Mouse (Mus musculus): ENCODE results near the gene Wfdc13. TPM values are rescaled to one million over a fixed set of nuclear protein-coding genes. Genes with fewer than 3 reads are reported as not detected.

Wfdc13 gene
- not detected for total RNA-seq (2023)

GRCm38 (mm10) chr2:164684807-164685206 lies at the start of gene Wfdc13:
Gene Wfdc13, plus strand, starts transcription at chr2:164685107.

GRCm38 (mm10) chr2:164638696-164639095 lies 46.2 kb upstream of the Wfdc13 start, which contains the start of gene Wfdc16:
Gene Wfdc16, minus strand, starts transcription at chr2:164638796.

GRCm38 (mm10) chr2:164655858-164656257 lies 29.0 kb upstream of the Wfdc13 start, which contains the start of gene Wfdc10:
Gene Wfdc10, plus strand, starts transcription at chr2:164656046.

GRCm38 (mm10) chr2:164656483-164656882 lies 28.4 kb upstream of the Wfdc13 start, which contains the start of gene Wfdc9:
Gene Wfdc9, minus strand, starts transcription at chr2:164656583.

GRCm38 (mm10) chr2:164673987-164674386 lies 10.9 kb upstream of the Wfdc13 start, which contains the start of gene Wfdc11:
Gene Wfdc11, minus strand, starts transcription at chr2:164674087.

GRCm38 (mm10) chr2:164698201-164698600 lies 13.3 kb downstream of the Wfdc13 start, which contains the start of gene Spint4:
Gene Spint4, plus strand, starts transcription at chr2:164698501.

GRCm38 (mm10) chr2:164715005-164715404 lies 30.1 kb downstream of the Wfdc13 start, which contains the start of gene Spint5:
Gene Spint5, plus strand, starts transcription at chr2:164715305.

Other genes starting within 250 kb of the Wfdc13 start
- 1 to 10 TPM; 2.4 to 3.9 TPM for gene Sdc4, start 241.2 kb upstream of the Wfdc13 start, total RNA-seq (2023)
- gene Sys1, start 228.1 kb upstream of the Wfdc13 start, total RNA-seq (2023): 10 to 100 TPM; 28.4 to 36.4 TPM
- 1 to 10 TPM in 1 of 2 experiments, under 1 TPM in 1; 0.97 to 3.1 TPM for gene Gm20458, start 224.1 kb upstream of the Wfdc13 start, total RNA-seq (2023)
- gene Trp53tg5, start 211.4 kb upstream of the Wfdc13 start, total RNA-seq (2023): not detected
- 1 to 10 TPM; 1.0 to 2.2 TPM for gene Dbndd2, start 199.0 kb upstream of the Wfdc13 start, total RNA-seq (2023)
- 10 to 100 TPM; 45.7 to 55.1 TPM for gene Pigt, start 187.6 kb upstream of the Wfdc13 start, total RNA-seq (2023)
- not detected for gene Wfdc2, start 122.7 kb upstream of the Wfdc13 start, total RNA-seq (2023)
- gene Spint3, start 111.6 kb upstream of the Wfdc13 start, total RNA-seq (2023): not detected
- gene Wfdc6a, start 99.7 kb upstream of the Wfdc13 start, total RNA-seq (2023): not detected
- not detected for gene Eppin, start 91.5 kb upstream of the Wfdc13 start, total RNA-seq (2023)
- gene Wfdc6b, start 71.6 kb upstream of the Wfdc13 start, total RNA-seq (2023): not detected
- gene Wfdc8, start 71.5 kb upstream of the Wfdc13 start, total RNA-seq (2023): not detected
- not detected for gene Wfdc16, start 46.3 kb upstream of the Wfdc13 start, total RNA-seq (2023)
- gene Wfdc10, start 29.1 kb upstream of the Wfdc13 start, total RNA-seq (2023): 10 to 100 TPM in 1 of 2 experiments, 1 to 10 TPM in 1; 8.8 to 13.0 TPM
- not detected for gene Wfdc9, start 28.5 kb upstream of the Wfdc13 start, total RNA-seq (2023)
- gene Wfdc11, start 11.0 kb upstream of the Wfdc13 start, total RNA-seq (2023): not detected
- gene Spint4, start 13.4 kb downstream of the Wfdc13 start, total RNA-seq (2023): not detected
- gene Spint5, start 30.2 kb downstream of the Wfdc13 start, total RNA-seq (2023): not detected
- not detected for gene Wfdc3, start 60.8 kb downstream of the Wfdc13 start, total RNA-seq (2023)
- 10 to 100 TPM; 32.0 to 40.8 TPM for gene Dnttip1, start 60.9 kb downstream of the Wfdc13 start, total RNA-seq (2023)
- gene Ube2c, start 84.8 kb downstream of the Wfdc13 start, total RNA-seq (2023): 100 to 1,000 TPM; 109 to 112 TPM
- gene Tnnc2, start 94.9 kb downstream of the Wfdc13 start, total RNA-seq (2023): not detected
- 1 to 10 TPM; 2.9 to 3.7 TPM for gene Snx21, start 100.7 kb downstream of the Wfdc13 start, total RNA-seq (2023)
- gene Acot8, start 119.8 kb downstream of the Wfdc13 start, total RNA-seq (2023): 10 to 100 TPM; 47.9 to 53.1 TPM
- 1 to 10 TPM; 3.1 to 3.2 TPM for gene Zswim3, start 120.0 kb downstream of the Wfdc13 start, total RNA-seq (2023)
- 1 to 10 TPM; 3.2 to 5.0 TPM for gene Zswim1, start 137.6 kb downstream of the Wfdc13 start, total RNA-seq (2023)
- not detected for gene Spata25, start 143.4 kb downstream of the Wfdc13 start, total RNA-seq (2023)
- gene Ctsa, start 147.8 kb downstream of the Wfdc13 start, total RNA-seq (2023): 100 to 1,000 TPM; 141 to 211 TPM
- gene Neurl2, start 148.3 kb downstream of the Wfdc13 start, total RNA-seq (2023): 1 to 10 TPM; 1.7 to 3.7 TPM
- gene Pltp, start 172.6 kb downstream of the Wfdc13 start, total RNA-seq (2023): 1 to 10 TPM; 5.4 to 5.7 TPM
- gene Pcif1, start 194.2 kb downstream of the Wfdc13 start, total RNA-seq (2023): 10 to 100 TPM; 55.4 to 63.3 TPM
- gene Zfp335, start 226.7 kb downstream of the Wfdc13 start, total RNA-seq (2023): 10 to 100 TPM; 31.0 TPM